Mouse (Mus musculus): ENCODE results near the gene Rnase9. TPM values are rescaled to one million over a fixed set of nuclear protein-coding genes. Genes with fewer than 3 reads are reported as not detected.

Rnase9 gene
- not detected for polyA plus RNA-seq (2014; fragmentation: Illumina TruSeq; extraction: RNeasy Lipid Tissue Mini Kit (QIAGEN cat#74804); ENCODE audit: insufficient read depth, low read depth, low replicate concordance)

DNA sequence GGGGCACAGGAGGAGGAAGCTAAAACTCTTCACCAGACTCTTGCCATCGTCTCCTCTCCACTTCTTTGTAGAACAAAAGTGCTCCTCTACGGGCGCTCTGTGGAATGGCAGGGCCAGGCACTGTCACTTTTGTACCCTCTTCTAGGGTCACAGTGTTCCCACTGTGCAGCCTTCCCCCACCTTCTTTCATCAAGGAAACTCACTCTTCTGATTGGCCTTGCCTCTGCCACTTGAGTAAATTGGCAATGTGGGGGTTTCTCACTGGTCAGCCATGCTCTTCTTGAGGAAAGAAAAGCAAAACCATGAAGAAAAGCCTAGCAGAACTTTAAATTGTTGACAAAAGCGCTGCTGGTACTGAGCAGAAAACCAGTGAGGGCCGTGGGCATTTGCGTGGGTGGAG is at the start of gene Rnase9:
Rnase9 (minus strand) TSS at position 101 of the 400 bp plus-strand sequence.

GRCm38 (mm10) chr14:51074335-51074734 is 32.7 kb upstream of the Rnase9 start, which contains the start of gene Olfr750:
Olfr750 (minus strand) TSS chr14:51074435.

GRCm38 (mm10) chr14:51057401-51057831 is 15.7 kb upstream of the Rnase9 start, which contains the start of gene Rnase12:
Rnase12 (minus strand) TSS chr14:51057661.

DNA sequence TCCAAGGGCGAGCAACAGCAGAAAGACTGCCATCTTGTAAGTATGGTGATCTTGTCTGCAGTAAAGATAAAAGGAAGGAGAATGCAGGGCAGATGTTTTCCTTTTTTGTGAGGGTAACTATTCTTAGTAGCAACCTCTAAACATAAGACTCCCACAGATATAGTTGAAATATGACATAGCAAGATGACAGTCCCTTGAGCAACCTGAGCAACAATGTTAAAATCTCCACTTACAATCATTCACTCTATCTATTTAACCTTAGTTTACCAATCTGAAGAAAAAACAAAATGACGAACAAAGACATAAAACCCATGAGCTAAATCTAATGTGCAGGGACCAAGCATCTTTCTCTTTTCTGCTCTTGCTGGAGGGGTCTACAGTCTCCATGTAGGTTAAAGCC is 8.4 kb upstream of the Rnase9 start, which contains the start of gene Rnase11:
Rnase11 (minus strand) TSS at position 101 of the 400 bp plus-strand sequence.

GRCm38 (mm10) chr14:51007152-51007801 is 34.4 kb downstream of the Rnase9 start, which contains the start of gene Rnase10:
Rnase10 (plus strand) TSS chr14:51007751.

Other genes starting within 250 kb of the Rnase9 start
- gene Ccnb1ip1, start 234.1 kb downstream of the Rnase9 start, polyA plus RNA-seq (2014; fragmentation: Illumina TruSeq; extraction: RNeasy Lipid Tissue Mini Kit (QIAGEN cat#74804); ENCODE audit: insufficient read depth, low read depth, low replicate concordance) = not detected
- gene Parp2, start 234.0 kb downstream of the Rnase9 start, polyA plus RNA-seq (2014; fragmentation: Illumina TruSeq; extraction: RNeasy Lipid Tissue Mini Kit (QIAGEN cat#74804); ENCODE audit: insufficient read depth, low read depth, low replicate concordance) = 18.8 TPM
- gene Tep1, start 171.3 kb downstream of the Rnase9 start, polyA plus RNA-seq (2014; fragmentation: Illumina TruSeq; extraction: RNeasy Lipid Tissue Mini Kit (QIAGEN cat#74804); ENCODE audit: insufficient read depth, low read depth, low replicate concordance) = 24.0 TPM
- gene Klhl33, start 144.4 kb downstream of the Rnase9 start, polyA plus RNA-seq (2014; fragmentation: Illumina TruSeq; extraction: RNeasy Lipid Tissue Mini Kit (QIAGEN cat#74804); ENCODE audit: insufficient read depth, low read depth, low replicate concordance) = 0.58 TPM
- 62.6 TPM for gene Osgep, start 117.0 kb downstream of the Rnase9 start, polyA plus RNA-seq (2014; fragmentation: Illumina TruSeq; extraction: RNeasy Lipid Tissue Mini Kit (QIAGEN cat#74804); ENCODE audit: insufficient read depth, low read depth, low replicate concordance)
- 29.3 TPM for gene Apex1, start 116.9 kb downstream of the Rnase9 start, polyA plus RNA-seq (2014; fragmentation: Illumina TruSeq; extraction: RNeasy Lipid Tissue Mini Kit (QIAGEN cat#74804); ENCODE audit: insufficient read depth, low read depth, low replicate concordance)
- 40.5 TPM for gene Pip4p1, start 111.0 kb downstream of the Rnase9 start, polyA plus RNA-seq (2014; fragmentation: Illumina TruSeq; extraction: RNeasy Lipid Tissue Mini Kit (QIAGEN cat#74804); ENCODE audit: insufficient read depth, low read depth, low replicate concordance)
- 75.4 TPM for gene Pnp, start 110.8 kb downstream of the Rnase9 start, polyA plus RNA-seq (2014; fragmentation: Illumina TruSeq; extraction: RNeasy Lipid Tissue Mini Kit (QIAGEN cat#74804); ENCODE audit: insufficient read depth, low read depth, low replicate concordance)
- 28.1 TPM for gene Gm49342, start 97.4 kb downstream of the Rnase9 start, polyA plus RNA-seq (2014; fragmentation: Illumina TruSeq; extraction: RNeasy Lipid Tissue Mini Kit (QIAGEN cat#74804); ENCODE audit: insufficient read depth, low read depth, low replicate concordance)
- gene Pnp2, start 85.9 kb downstream of the Rnase9 start, polyA plus RNA-seq (2014; fragmentation: Illumina TruSeq; extraction: RNeasy Lipid Tissue Mini Kit (QIAGEN cat#74804); ENCODE audit: insufficient read depth, low read depth, low replicate concordance) = 1.7 TPM
- not detected for gene Rnase10, start 34.1 kb downstream of the Rnase9 start, polyA plus RNA-seq (2014; fragmentation: Illumina TruSeq; extraction: RNeasy Lipid Tissue Mini Kit (QIAGEN cat#74804); ENCODE audit: insufficient read depth, low read depth, low replicate concordance)
- not detected for gene Rnase11, start 8.3 kb upstream of the Rnase9 start, polyA plus RNA-seq (2014; fragmentation: Illumina TruSeq; extraction: RNeasy Lipid Tissue Mini Kit (QIAGEN cat#74804); ENCODE audit: insufficient read depth, low read depth, low replicate concordance)
- not detected for gene Rnase12, start 15.8 kb upstream of the Rnase9 start, polyA plus RNA-seq (2014; fragmentation: Illumina TruSeq; extraction: RNeasy Lipid Tissue Mini Kit (QIAGEN cat#74804); ENCODE audit: insufficient read depth, low read depth, low replicate concordance)
- gene Olfr750, start 32.6 kb upstream of the Rnase9 start, polyA plus RNA-seq (2014; fragmentation: Illumina TruSeq; extraction: RNeasy Lipid Tissue Mini Kit (QIAGEN cat#74804); ENCODE audit: insufficient read depth, low read depth, low replicate concordance) = 1.1 TPM
- gene Rnase4, start 49.2 kb upstream of the Rnase9 start, polyA plus RNA-seq (2014; fragmentation: Illumina TruSeq; extraction: RNeasy Lipid Tissue Mini Kit (QIAGEN cat#74804); ENCODE audit: insufficient read depth, low read depth, low replicate concordance) = 581 TPM
- 75.0 TPM for gene Ang, start 49.3 kb upstream of the Rnase9 start, polyA plus RNA-seq (2014; fragmentation: Illumina TruSeq; extraction: RNeasy Lipid Tissue Mini Kit (QIAGEN cat#74804); ENCODE audit: insufficient read depth, low read depth, low replicate concordance)
- not detected for gene Eddm3b, start 72.6 kb upstream of the Rnase9 start, polyA plus RNA-seq (2014; fragmentation: Illumina TruSeq; extraction: RNeasy Lipid Tissue Mini Kit (QIAGEN cat#74804); ENCODE audit: insufficient read depth, low read depth, low replicate concordance)
- 18.2 TPM for gene Rnase6, start 82.0 kb upstream of the Rnase9 start, polyA plus RNA-seq (2014; fragmentation: Illumina TruSeq; extraction: RNeasy Lipid Tissue Mini Kit (QIAGEN cat#74804); ENCODE audit: insufficient read depth, low read depth, low replicate concordance)
- not detected for gene Rnase1, start 104.9 kb upstream of the Rnase9 start, polyA plus RNA-seq (2014; fragmentation: Illumina TruSeq; extraction: RNeasy Lipid Tissue Mini Kit (QIAGEN cat#74804); ENCODE audit: insufficient read depth, low read depth, low replicate concordance)
- not detected for gene Rnase2b, start 120.4 kb upstream of the Rnase9 start, polyA plus RNA-seq (2014; fragmentation: Illumina TruSeq; extraction: RNeasy Lipid Tissue Mini Kit (QIAGEN cat#74804); ENCODE audit: insufficient read depth, low read depth, low replicate concordance)
- not detected for gene Ang2, start 157.3 kb upstream of the Rnase9 start, polyA plus RNA-seq (2014; fragmentation: Illumina TruSeq; extraction: RNeasy Lipid Tissue Mini Kit (QIAGEN cat#74804); ENCODE audit: insufficient read depth, low read depth, low replicate concordance)
- not detected for gene Ear14, start 161.5 kb upstream of the Rnase9 start, polyA plus RNA-seq (2014; fragmentation: Illumina TruSeq; extraction: RNeasy Lipid Tissue Mini Kit (QIAGEN cat#74804); ENCODE audit: insufficient read depth, low read depth, low replicate concordance)
- gene Rnase2a, start 214.2 kb upstream of the Rnase9 start, polyA plus RNA-seq (2014; fragmentation: Illumina TruSeq; extraction: RNeasy Lipid Tissue Mini Kit (QIAGEN cat#74804); ENCODE audit: insufficient read depth, low read depth, low replicate concordance) = not detected

Measured in lung, adult 10 weeks (tissue).